In genomic region chr9:121823991-121824390, GRCm38 (mm10) we compare ENCODE assay signal across 13 mouse cellular contexts. TPM values are rescaled to one million over a fixed set of nuclear protein-coding genes. Genes with fewer than 3 reads are reported as not detected.
A peak's percentile ranks its signal among the peaks of the same experiment; 100 is the strongest.
DNase-seq lines count a peak whose midpoint lies in the region; ATAC-seq and TF ChIP-seq lines count a peak whose summit lies in the region.
"Had no signal": no experiment of that assay in that cellular context is flagged by ENCODE, and none has a peak within 500 bp of the region (broad histone marks: within the 10 kb centered on the region; RNA-seq: fewer than 3 reads in every experiment).

No protein-coding gene starts in this region.

- TF ChIP-seq CTCF in kidney, adult 2 months (conservative IDR thresholded peaks at IDR 0.05; ENCODE audit: insufficient read depth, insufficient read length, low read depth, low read length), result no peak

- H3K27ac ChIP-seq in kidney, adult 2 months (ENCODE audit: insufficient read depth, low read depth, low read length), result peak overlapping the region; percentile 33; the same call in 1 of the 2 replicates
- no peak overlapping the region for H3K27ac ChIP-seq in hindbrain, embryonic 16.5 days (ENCODE audit: low read depth, low read length)
- H3K27ac ChIP-seq: limb, embryonic 12.5 days; midbrain, embryonic 12.5 days had no signal

- TF ChIP-seq POLR2A in kidney, adult 2 months (IDR thresholded peaks at IDR 0.05; ENCODE audit: low read depth, low read length), result no peak

- H3K36me3 ChIP-seq in kidney, adult 2 months (ENCODE audit: control insufficient read depth, insufficient read depth, low read length), result no peaks in the 10 kb centered on the region
- H3K36me3 ChIP-seq in hindbrain, embryonic 16.5 days (ENCODE audit: control insufficient read depth, insufficient read depth, low read length), result no peaks in the 10 kb centered on the region
- H3K36me3 ChIP-seq: limb, embryonic 12.5 days; midbrain, embryonic 12.5 days had no signal

- H3K9me3 ChIP-seq in hindbrain, embryonic 16.5 days (ENCODE audit: control insufficient read depth, low read length), result no peaks in the 10 kb centered on the region
- H3K9me3 ChIP-seq: limb, embryonic 12.5 days; midbrain, embryonic 12.5 days had no signal

- H3K4me1 ChIP-seq in kidney, adult 2 months (ENCODE audit: control insufficient read depth, insufficient read depth, low read length), result peaks cover 8% of the 10 kb centered on the region; the same call in 1 of the 2 replicates
- H3K4me1 ChIP-seq in hindbrain, embryonic 16.5 days (ENCODE audit: control insufficient read depth, insufficient read depth, low read depth, low read length), result peaks cover 11% of the 10 kb centered on the region

- no peak overlapping the region for H3K9ac ChIP-seq in hindbrain, embryonic 16.5 days (ENCODE audit: low read depth, low read length)
- H3K9ac ChIP-seq: limb, embryonic 12.5 days; lung, embryonic 14.5 days; midbrain, embryonic 12.5 days had no signal

- no peak overlapping the region for H3K4me3 ChIP-seq in kidney, adult 2 months (ENCODE audit: insufficient read depth, low read depth, low read length)
- no peak overlapping the region for H3K4me3 ChIP-seq in hindbrain, embryonic 16.5 days (ENCODE audit: low read length)
- H3K4me3 ChIP-seq: limb, embryonic 12.5 days; midbrain, embryonic 12.5 days had no signal

- peak; percentile 48 for ATAC-seq in hindbrain, embryonic 16.5 days

- no peaks in the 10 kb centered on the region for H3K27me3 ChIP-seq in kidney, adult 2 months (replicated peaks; ENCODE audit: control insufficient read depth, insufficient read depth, low read length)
- H3K27me3 ChIP-seq in hindbrain, embryonic 16.5 days (replicated peaks; ENCODE audit: control insufficient read depth, insufficient read depth, low read length), result no peaks in the 10 kb centered on the region
- H3K27me3 ChIP-seq: midbrain, embryonic 12.5 days had no signal

- no peak overlapping the region for H3K4me2 ChIP-seq in hindbrain, embryonic 16.5 days (ENCODE audit: low read length)
- H3K4me2 ChIP-seq: limb, embryonic 12.5 days; lung, embryonic 14.5 days; midbrain, embryonic 12.5 days had no signal

- WGBS in kidney, adult 2 months, result 86% methylated on average over 7 of the region's 7 CpGs
- WGBS in hindbrain, embryonic 16.5 days, result 60% methylated on average over 7 of the region's 7 CpGs

- DNase-seq in kidney, adult 2 months, result peak; percentile 39
- no peak for DNase-seq in kidney, postnatal 4 days
- peak; percentile 60 for DNase-seq in brain, adult 2 months (ENCODE audit: low read depth, low spot score)
- DNase-seq in cerebellum, adult 8-10 months, result peak; percentile 39
- no peak for DNase-seq in spleen, postnatal 14 days (ENCODE audit: low spot score in 2 of 2)
- DNase-seq in lung, postnatal 25 days (ENCODE audit: low spot score), result no peak
- DNase-seq: adrenal gland, postnatal 14 days; heart, postnatal 14 days; lung, embryonic 14.5 days; thymus, postnatal 14 days had no signal

RNA-seq across cellular contexts. Expression of gene Ccdc13, which starts 15.3 kb away (rescaled TPM):
- 0.30 TPM in 2 replicates for polyA plus RNA-seq in kidney, adult 2 months (2012; rRNA removed)
- polyA plus RNA-seq in hindbrain, embryonic 16.5 days (2015; fragmentation: Nextera tagmentation; extraction: Ambion mirVana), result 2.8 and 3.6 TPM in 2 replicates

RNA-seq across cellular contexts. Expression of gene Hhatl, which starts 31.7 kb away (rescaled TPM):
- 19.1 and 22.5 TPM in 2 replicates for polyA plus RNA-seq in kidney, adult 2 months (2012; rRNA removed)
- 0.50 and 0.55 TPM in 2 replicates for polyA plus RNA-seq in hindbrain, embryonic 16.5 days (2015; fragmentation: Nextera tagmentation; extraction: Ambion mirVana)
- polyA plus RNA-seq: midbrain, embryonic 12.5 days had no signal

RNA-seq across cellular contexts. Expression of gene Higd1a, which starts 34.2 kb away (rescaled TPM):
- 22.7 and 36.6 TPM in 2 replicates for polyA plus RNA-seq in kidney, adult 2 months (2012; rRNA removed)
- polyA plus RNA-seq in hindbrain, embryonic 16.5 days (2015; fragmentation: Nextera tagmentation; extraction: Ambion mirVana), result 160 and 166 TPM in 2 replicates

RNA-seq across cellular contexts. Expression of gene Klhl40, which starts 46.6 kb away (rescaled TPM):
- 1.6 TPM in 1 of 2 replicates, not detected in the other for polyA plus RNA-seq in kidney, adult 2 months (2012; rRNA removed)
- 1.9 and 3.3 TPM in 2 replicates for polyA plus RNA-seq in hindbrain, embryonic 16.5 days (2015; fragmentation: Nextera tagmentation; extraction: Ambion mirVana)

Comparison
In these comparisons a context has a peak if more than half of its experiments do, and no peak if none do; other contexts are left out.
1. DNase-seq: peak in kidney, adult 2 months (single experiment), brain, adult 2 months (single experiment) and cerebellum, adult 8-10 months (single experiment); none in kidney, postnatal 4 days (0 of 2), spleen, postnatal 14 days (0 of 2) and lung, postnatal 25 days (single experiment).
2. RNA of gene Hhatl, which starts 31.7 kb away (polyA plus RNA-seq): 19.1 to 22.5 TPM in kidney, adult 2 months; 0.50 to 0.55 TPM in hindbrain, embryonic 16.5 days; every median in the first group is over 10 times any median in the second.